Mouse (Mus musculus): ENCODE data around the gene Tmem175. TPM values are rescaled to one million over a fixed set of nuclear protein-coding genes. Genes with fewer than 3 reads are reported as not detected.
A peak's percentile ranks its signal among the peaks of the same experiment; 100 is the strongest.
"Not testable (repeated sequence)": the region's sequence is repeated elsewhere in the genome, so short reads cannot be mapped to it uniquely, and the experiment has no call there.

The Tmem175 gene
- 32.0 and 50.5 TPM in 2 replicates for polyA plus RNA-seq (2012; rRNA removed)

DNA sequence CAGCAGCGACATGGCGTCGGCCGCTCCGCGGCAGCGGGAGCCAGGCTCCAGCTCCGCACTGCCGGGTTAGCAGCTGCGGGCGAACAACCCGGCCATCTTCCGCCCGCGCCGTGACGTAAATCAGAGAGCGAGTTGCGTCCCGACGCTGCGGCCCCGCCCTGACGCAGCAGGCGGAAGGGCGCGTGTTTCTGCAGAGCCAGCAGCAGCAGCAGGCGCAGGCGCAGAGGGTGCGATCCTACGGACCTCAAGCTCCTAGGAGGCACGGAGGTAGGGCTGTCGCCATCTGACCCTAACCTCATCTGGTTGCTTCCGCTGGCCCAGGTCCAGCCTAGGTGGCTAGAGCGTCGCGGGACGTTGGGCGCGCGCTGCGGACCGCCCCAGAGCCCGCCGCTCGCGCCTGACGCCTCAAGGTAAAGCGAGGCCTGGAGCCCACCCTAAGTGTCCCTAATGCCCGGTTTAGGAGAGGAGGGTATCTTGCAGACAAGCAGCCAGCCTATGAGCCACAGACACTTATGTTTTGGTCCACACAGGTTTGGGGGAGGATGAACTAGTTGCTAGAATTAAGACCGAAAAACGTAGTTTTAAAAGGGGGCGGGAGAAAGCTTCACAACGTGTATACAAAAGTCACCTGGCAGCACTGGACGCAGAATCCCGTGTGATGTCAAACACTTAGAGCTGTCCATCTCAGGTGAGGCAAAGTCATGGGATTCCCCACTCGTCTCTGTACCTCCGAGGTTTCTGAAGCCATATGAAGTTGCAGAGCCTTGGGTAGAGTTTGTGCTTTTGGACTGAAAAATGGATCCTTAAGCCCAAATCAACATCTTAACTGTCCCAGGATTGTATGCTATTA lies at the start of gene Tmem175, which contains the start of gene Gak:
Gene Tmem175 (plus strand): TSS at position 137 of the 850 bp plus-strand sequence.
Gene Gak (minus strand): TSS at position 122 of the 850 bp plus-strand sequence.
- TF ChIP-seq POLR2A (IDR thresholded peaks at IDR 0.05; ENCODE audit: borderline replicate concordance, extremely low read depth, low read depth, low read length) (peak; percentile 94), CTCF (IDR thresholded peaks at IDR 0.05; ENCODE audit: insufficient read depth, low read length) (no peak)
- DNase-seq: peak; percentile 91
- Histone ChIP-seq H3K4me3 (replicated peaks; ENCODE audit: extremely low read depth, low read depth, low read length) (peak within 1 kb of the TSS; percentile 98), H3K4me1 (ENCODE audit: control insufficient read depth, insufficient read depth, low read length) (peaks cover 8% of the 10 kb centered on the region)
- WGBS: under 1% methylated on average over 58 of the region's 58 CpGs

- no peak overlapping the region for H3K4me3 ChIP-seq (replicated peaks; ENCODE audit: extremely low read depth, low read depth, low read length)
- TF ChIP-seq CTCF (IDR thresholded peaks at IDR 0.05; ENCODE audit: insufficient read depth, low read length): no peak
- TF ChIP-seq POLR2A (IDR thresholded peaks at IDR 0.05; ENCODE audit: borderline replicate concordance, extremely low read depth, low read depth, low read length): no peak
- H3K4me1 ChIP-seq (ENCODE audit: control insufficient read depth, insufficient read depth, low read length): no peaks in the 10 kb centered on the region
- 94% methylated on average over 3 of the region's 3 CpGs for WGBS
- DNase-seq: no peak
Observed at GRCm38 (mm10) chr5:108581361-108581891, 48.1 kb upstream of the Tmem175 start.

- 30% methylated on average over 1 of the region's 1 CpGs for WGBS
- no peak overlapping the region for H3K4me3 ChIP-seq (replicated peaks; ENCODE audit: extremely low read depth, low read depth, low read length)
- H3K4me1 ChIP-seq (ENCODE audit: control insufficient read depth, insufficient read depth, low read length): no peaks in the 10 kb centered on the region
- DNase-seq: no peak
- no peak for TF ChIP-seq POLR2A (IDR thresholded peaks at IDR 0.05; ENCODE audit: borderline replicate concordance, extremely low read depth, low read depth, low read length)
- no peak for TF ChIP-seq CTCF (IDR thresholded peaks at IDR 0.05; ENCODE audit: insufficient read depth, low read length)
Observed at GRCm38 (mm10) chr5:108599923-108600322, 29.6 kb upstream of the Tmem175 start.

DNA sequence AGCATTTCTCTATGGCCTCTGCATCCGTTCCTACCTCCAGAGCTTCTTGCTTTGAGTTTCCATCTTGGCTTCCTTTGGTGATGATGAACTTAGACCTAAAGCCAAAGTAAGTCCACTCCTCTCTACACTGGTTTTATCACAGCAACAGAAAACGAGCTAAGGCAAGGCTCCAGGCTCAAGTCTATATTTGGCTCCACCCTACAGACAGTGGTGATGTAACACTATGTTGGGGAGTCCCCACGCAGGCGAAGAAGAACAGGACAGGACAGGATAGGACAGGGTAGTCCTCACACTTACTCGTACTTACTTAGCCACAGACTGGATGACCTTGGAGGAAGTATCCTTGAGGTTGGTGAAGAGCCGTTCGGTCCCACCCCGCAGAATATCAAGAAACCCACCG lies 27.0 kb upstream of the Tmem175 start:
- TF ChIP-seq CTCF (IDR thresholded peaks at IDR 0.05; ENCODE audit: insufficient read depth, low read length) (no peak), POLR2A (IDR thresholded peaks at IDR 0.05; ENCODE audit: borderline replicate concordance, extremely low read depth, low read depth, low read length) (no peak)
- H3K4me1 ChIP-seq (ENCODE audit: control insufficient read depth, insufficient read depth, low read length): no peaks in the 10 kb centered on the region
- DNase-seq: no peak
- WGBS: 85% methylated on average over 9 of the region's 9 CpGs
- H3K4me3 ChIP-seq (replicated peaks; ENCODE audit: extremely low read depth, low read depth, low read length): no peak overlapping the region

- no peaks in the 10 kb centered on the region for H3K4me1 ChIP-seq (ENCODE audit: control insufficient read depth, insufficient read depth, low read length)
- no peak overlapping the region for H3K4me3 ChIP-seq (replicated peaks; ENCODE audit: extremely low read depth, low read depth, low read length)
- TF ChIP-seq CTCF (IDR thresholded peaks at IDR 0.05; ENCODE audit: insufficient read depth, low read length) (no peak), POLR2A (IDR thresholded peaks at IDR 0.05; ENCODE audit: borderline replicate concordance, extremely low read depth, low read depth, low read length) (no peak)
- no peak for DNase-seq
- WGBS: 97% methylated on average over 1 of the region's 1 CpGs
Observed at GRCm38 (mm10) chr5:108610426-108610825, 19.1 kb upstream of the Tmem175 start.

- peaks cover 4% of the 10 kb centered on the region for H3K4me1 ChIP-seq (ENCODE audit: control insufficient read depth, insufficient read depth, low read length)
- H3K4me3 ChIP-seq (replicated peaks; ENCODE audit: extremely low read depth, low read depth, low read length): no peak overlapping the region
- 55% methylated on average over 2 of the region's 2 CpGs for WGBS
- no peak for DNase-seq
- TF ChIP-seq POLR2A (IDR thresholded peaks at IDR 0.05; ENCODE audit: borderline replicate concordance, extremely low read depth, low read depth, low read length) (no peak), CTCF (IDR thresholded peaks at IDR 0.05; ENCODE audit: insufficient read depth, low read length) (no peak)
Observed at GRCm38 (mm10) chr5:108621870-108622269, 7.7 kb upstream of the Tmem175 start.

DNA sequence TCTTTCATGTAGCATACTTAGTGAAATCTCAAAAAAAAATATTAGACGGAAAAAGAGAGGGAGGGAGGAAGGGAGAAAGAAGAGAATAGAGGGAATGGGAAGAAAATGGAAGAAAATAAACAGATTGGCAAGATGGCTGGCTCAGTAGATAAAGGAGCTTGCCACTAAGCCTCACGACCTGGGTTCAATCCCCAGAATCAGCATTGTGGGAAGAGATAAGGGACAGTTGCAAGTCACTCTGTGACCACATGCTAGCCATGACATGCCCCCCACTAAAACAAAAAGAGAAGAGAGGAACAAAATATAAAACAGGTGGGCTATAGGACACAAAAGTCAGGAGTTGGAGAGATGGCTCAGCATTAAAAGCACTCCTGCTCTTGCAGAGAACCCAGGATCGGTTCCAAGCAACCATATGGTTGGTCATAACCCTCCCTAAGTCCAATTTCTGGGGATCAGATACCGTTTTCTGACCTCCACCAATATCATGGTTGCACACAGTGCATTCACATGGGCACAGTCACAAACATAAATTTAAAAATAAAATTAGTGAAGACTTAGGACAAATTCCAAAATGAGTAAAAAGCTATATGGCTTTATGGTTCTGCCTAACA lies 3.4 kb upstream of the Tmem175 start:
- no peak overlapping the region for H3K4me3 ChIP-seq (replicated peaks; ENCODE audit: extremely low read depth, low read depth, low read length)
- no peak for DNase-seq
- WGBS: 79% methylated on average over 4 of the region's 4 CpGs
- H3K4me1 ChIP-seq (ENCODE audit: control insufficient read depth, insufficient read depth, low read length): peaks cover 13% of the 10 kb centered on the region
- TF ChIP-seq POLR2A (IDR thresholded peaks at IDR 0.05; ENCODE audit: borderline replicate concordance, extremely low read depth, low read depth, low read length): no peak
- TF ChIP-seq CTCF (IDR thresholded peaks at IDR 0.05; ENCODE audit: insufficient read depth, low read length): no peak

GRCm38 (mm10) chr5:108628891-108629633 lies 508 bp upstream of the Tmem175 start:
- TF ChIP-seq CTCF (IDR thresholded peaks at IDR 0.05; ENCODE audit: insufficient read depth, low read length) (no peak), POLR2A (IDR thresholded peaks at IDR 0.05; ENCODE audit: borderline replicate concordance, extremely low read depth, low read depth, low read length) (no peak)
- H3K4me1 ChIP-seq (ENCODE audit: control insufficient read depth, insufficient read depth, low read length): peaks cover 8% of the 10 kb centered on the region
- peak overlapping the region; percentile 98 for H3K4me3 ChIP-seq (replicated peaks; ENCODE audit: extremely low read depth, low read depth, low read length)
- 1% methylated on average over 32 of the region's 32 CpGs for WGBS
- DNase-seq: no peak

DNA sequence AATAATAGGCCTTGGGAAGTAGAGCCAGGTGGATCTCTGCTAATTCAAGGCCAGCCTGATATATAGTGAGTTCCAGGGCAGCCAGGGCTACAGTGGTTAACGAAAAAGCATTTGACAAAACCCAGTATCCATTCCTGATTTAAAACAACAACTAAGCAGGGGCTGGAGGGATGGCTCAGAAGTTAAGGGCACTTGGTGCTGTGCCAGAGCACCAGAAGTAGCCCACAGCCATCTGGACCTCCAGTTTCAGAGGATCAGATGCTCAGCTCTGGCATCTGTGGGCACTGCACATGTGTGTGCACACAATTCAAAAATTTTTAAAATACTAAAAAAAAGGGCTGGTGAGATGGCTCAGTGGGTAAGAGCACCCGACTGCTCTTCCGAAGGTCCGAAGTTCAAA lies 4.1 kb downstream of the Tmem175 start:
- 92% methylated on average over 4 of the region's 4 CpGs for WGBS
- DNase-seq: no peak
- H3K4me3 ChIP-seq (replicated peaks; ENCODE audit: extremely low read depth, low read depth, low read length): no peak overlapping the region
- no peak for TF ChIP-seq POLR2A (IDR thresholded peaks at IDR 0.05; ENCODE audit: borderline replicate concordance, extremely low read depth, low read depth, low read length)
- TF ChIP-seq CTCF (IDR thresholded peaks at IDR 0.05; ENCODE audit: insufficient read depth, low read length): no peak
- peaks cover 1% of the 10 kb centered on the region; the same call in 1 of the 2 replicates for H3K4me1 ChIP-seq (ENCODE audit: control insufficient read depth, insufficient read depth, low read length)

GRCm38 (mm10) chr5:108634088-108634487 lies 4.5 kb downstream of the Tmem175 start:
- WGBS: 72% methylated on average over 3 of the region's 3 CpGs
- not testable (repeated sequence) for H3K4me3 ChIP-seq (replicated peaks; ENCODE audit: extremely low read depth, low read depth, low read length); DNase-seq; H3K4me1 ChIP-seq (ENCODE audit: control insufficient read depth, insufficient read depth, low read length)

All from lung, adult 2 months (tissue).